Mouse (Mus musculus) megakaryocyte, adult 5-6 weeks (primary cell): ENCODE results near the gene Ncoa1. TPM values are rescaled to one million over a fixed set of nuclear protein-coding genes. Genes with fewer than 3 reads are reported as not detected.

Experiments used
- ATAC-seq: 2 replicates; pipeline ENCODE4 v1.8.0; 2016; ENCODE audit warnings: mild to moderate bottlenecking, inconsistent platforms; ENCODE audit not compliant: poor library complexity, severe bottlenecking
- total RNA-seq, 2 experiments: library from RNA; stranded (forward) in 1 of 2; stranded (reverse) in 1 of 2; fragments of 153-499, 151-499 nt in 1 of 2; fragments of 221-1000, 200-1000 nt in 1 of 2; gene quantifications; 2 replicates each; pipeline versions ENCODE4 v1.2.3 to v1.2.4; 2015 to 2017

The Ncoa1 gene
- total RNA-seq, 2 experiments from 2014 or later, result 28.4 to 74.4 TPM

- peak; percentile 48 for ATAC-seq
Observed at GRCm38 (mm10) chr12:4476291-4476831, 621 bp downstream of the Ncoa1 start.

- no peak for ATAC-seq
Observed at GRCm38 (mm10) chr12:4475251-4475993, 1.6 kb downstream of the Ncoa1 start.

- no peak for ATAC-seq
Observed at GRCm38 (mm10) chr12:4469115-4469514, 7.9 kb downstream of the Ncoa1 start.

- 0 out of 2 replicates have a peak, but pooled peaks have one; percentile 38 for ATAC-seq
Observed at GRCm38 (mm10) chr12:4463701-4464100, 13.3 kb downstream of the Ncoa1 start.

GRCm38 (mm10) chr12:4462420-4462819 is 14.6 kb downstream of the Ncoa1 start:
- no peak for ATAC-seq

- peak; percentile 73 for ATAC-seq
Observed at GRCm38 (mm10) chr12:4460990-4461389, 16.0 kb downstream of the Ncoa1 start.

GRCm38 (mm10) chr12:4454956-4455565 is 21.9 kb downstream of the Ncoa1 start:
- peak; percentile 12; the same call in 1 of the 2 replicates for ATAC-seq

- ATAC-seq, result no peak
Observed at GRCm38 (mm10) chr12:4454248-4454647, 22.7 kb downstream of the Ncoa1 start.

GRCm38 (mm10) chr12:4452233-4452632 is 24.7 kb downstream of the Ncoa1 start:
- no peak for ATAC-seq

- ATAC-seq, result peak; percentile 60
Observed at GRCm38 (mm10) chr12:4450485-4450884, 26.5 kb downstream of the Ncoa1 start.

- ATAC-seq, result peak; percentile 36; the same call in 1 of the 2 replicates
Observed at GRCm38 (mm10) chr12:4448076-4448589, 28.8 kb downstream of the Ncoa1 start.

- peak; percentile 82 for ATAC-seq
Observed at GRCm38 (mm10) chr12:4444946-4445345, 32.0 kb downstream of the Ncoa1 start.

- peak; percentile 52; the same call in 1 of the 2 replicates for ATAC-seq
Observed at GRCm38 (mm10) chr12:4441451-4441850, 35.5 kb downstream of the Ncoa1 start.

- no peak for ATAC-seq
Observed at GRCm38 (mm10) chr12:4436198-4436597, 40.8 kb downstream of the Ncoa1 start.

- no peak for ATAC-seq
Observed at GRCm38 (mm10) chr12:4433549-4433948, 43.4 kb downstream of the Ncoa1 start.

GRCm38 (mm10) chr12:4431978-4432377 is 45.0 kb downstream of the Ncoa1 start:
- peak; percentile 27; the same call in 1 of the 2 replicates for ATAC-seq

GRCm38 (mm10) chr12:4430061-4430825 is 46.7 kb downstream of the Ncoa1 start:
- 0 out of 2 replicates have a peak, but pooled peaks have one; percentile 27 for ATAC-seq

GRCm38 (mm10) chr12:4418824-4419223 is 58.2 kb downstream of the Ncoa1 start:
- no peak for ATAC-seq

GRCm38 (mm10) chr12:4417626-4418263 is 59.2 kb downstream of the Ncoa1 start:
- ATAC-seq, result no peak

- ATAC-seq, result no peak
Observed at GRCm38 (mm10) chr12:4407085-4407484, 69.9 kb downstream of the Ncoa1 start.
